Mouse (Mus musculus) lung, adult 2 months (tissue): ENCODE data around the gene Asah2.

Experiments used
- CTCF ChIP-seq: fragments of 200-500 bp; IDR thresholded peaks from 2 replicates; pipeline ENCODE4 v1.5.1; 2011; ENCODE audit warnings: mild to moderate bottlenecking, low read length, control low read depth; ENCODE audit not compliant: insufficient read depth
- POLR2A ChIP-seq: fragments of 200-500 bp; IDR thresholded peaks from 2 replicates; pipeline ENCODE4 v1.6.1; 2011; ENCODE audit warnings: low read depth, mild to moderate bottlenecking, control low read depth, low read length, borderline replicate concordance; ENCODE audit errors: extremely low read depth

DNA sequence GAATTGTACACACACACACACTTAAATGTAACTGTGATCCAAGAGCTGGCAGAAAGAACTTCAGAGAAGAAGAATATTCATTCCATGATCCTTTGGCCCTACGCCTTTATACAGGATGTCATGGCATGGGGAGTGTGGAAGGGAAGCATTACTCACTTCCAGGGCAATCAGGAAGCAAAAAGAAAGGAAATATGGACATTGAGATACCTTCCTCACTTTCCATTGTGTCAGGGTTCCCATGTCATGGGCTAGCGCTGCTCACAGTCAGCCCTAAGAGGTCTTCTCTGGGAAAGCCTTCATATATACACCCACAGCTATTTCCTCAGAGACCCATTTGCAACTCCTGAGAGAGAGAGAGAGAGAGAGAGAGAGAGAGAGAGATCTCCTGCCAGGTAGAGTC, 1.3 kb downstream of the Asah2 start:
- TF ChIP-seq CTCF (no peak), POLR2A (no peak)
